Mouse (Mus musculus) kidney, postnatal 0 days (tissue): ENCODE measurements at regions not wholly inside any gene's neighbourhood (a gene's known extent, or its start where the extent isn't known, plus 50 kb on each side); places are given as distances from the start of the nearest gene placed in this dataset.
A peak's percentile ranks its signal among the peaks of the same experiment; 100 is the strongest.

Experiments used
- ATAC-seq: fragments of 200-750 bp; cut with Nextera tagmentation; replicated peaks from 2 replicates; pipeline ENCODE4 v1.8.0; 2017; ENCODE audit warnings: low read depth, moderate number of reproducible peaks, moderate TSS enrichment, moderate library complexity; ENCODE audit not compliant: low FRiP score
- DNase-seq: peaks from one replicate; pipeline ENCODE4 v3.0.0-alpha.2; 2016; ENCODE audit warnings: low spot score
- H3K27ac ChIP-seq: fragments of 300-500 bp; sonication (generic); 2 replicates; pipeline ENCODE4 v1.5.1; 2014; ENCODE audit warnings: mild to moderate bottlenecking
- H3K27me3 ChIP-seq: fragments of 300-500 bp; sonication (generic); 2 replicates; pipeline ENCODE4 v1.6.1; 2014; ENCODE audit warnings: low read length, mixed read lengths; ENCODE audit not compliant: insufficient read depth
- H3K36me3 ChIP-seq: fragments of 300-500 bp; sonication (generic); 2 replicates; pipeline ENCODE4 v1.6.1; 2014; ENCODE audit warnings: low read length, mixed read lengths; ENCODE audit not compliant: insufficient read depth
- H3K4me1 ChIP-seq: fragments of 300-500 bp; sonication (generic); replicated peaks from 2 replicates; pipeline ENCODE4 v1.6.1; 2014; ENCODE audit warnings: antibody characterized with exemption, low read length, mixed read lengths; ENCODE audit not compliant: insufficient read depth
- H3K4me2 ChIP-seq: fragments of 300-500 bp; sonication (generic); 2 replicates; pipeline ENCODE4 v1.6.1; 2014; ENCODE audit warnings: mild to moderate bottlenecking, low read length, moderate library complexity, mixed read lengths
- H3K4me3 ChIP-seq: fragments of 300-500 bp; sonication (generic); replicated peaks from 2 replicates; pipeline ENCODE4 v1.5.1; 2014; ENCODE audit warnings: low read depth, low read length
- H3K9ac ChIP-seq: fragments of 300-500 bp; sonication (generic); 2 replicates; pipeline ENCODE4 v1.6.1; 2014; ENCODE audit warnings: low read depth, low read length
- H3K9me3 ChIP-seq: fragments of 300-500 bp; sonication (generic); replicated peaks from 2 replicates; pipeline ENCODE4 v1.6.1; 2016; ENCODE audit warnings: low read length, inconsistent platforms, mixed read lengths
- CTCF ChIP-seq: IDR thresholded peaks from 2 replicates; pipeline ENCODE4 v1.5.1; 2016; ENCODE audit warnings: antibody characterized with exemption, low read depth, mild to moderate bottlenecking, moderate library complexity
- whole genome bisulfite sequencing: fragments of 180-500 bp; shearing (Covaris S2); extraction: QIAGEN DNeasy Blood & Tissue Kit; methylation state at CpG from one replicate; pipeline ENCODE4 v1.1.7; 2014; 5-methylcytosine and 5-hydroxymethylcytosine counted together

DNA sequence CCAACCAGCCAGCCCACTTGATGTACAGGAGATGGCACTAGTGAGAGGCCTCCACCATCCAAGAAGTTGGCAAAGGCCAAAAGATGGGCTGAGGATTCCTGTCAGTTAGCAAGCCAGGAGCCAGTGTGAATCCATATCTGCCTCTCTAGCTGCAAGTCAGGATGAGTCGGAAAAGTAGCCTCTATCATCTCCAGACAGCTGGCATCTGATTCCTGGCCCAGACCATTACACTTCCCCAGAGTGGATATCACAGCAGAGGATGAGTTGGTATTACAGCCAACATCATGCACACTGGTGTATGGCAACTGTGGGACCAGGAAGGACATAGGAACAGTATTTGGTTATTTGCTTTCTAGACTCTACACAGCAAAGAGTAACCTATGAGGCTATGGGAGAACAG lies 77.5 kb downstream of the Ackr3 start:
- H3K9ac ChIP-seq, result no peak overlapping the region
- H3K27ac ChIP-seq, result no peak overlapping the region
- H3K4me3 ChIP-seq, result no peak overlapping the region
- no peaks in the 10 kb centered on the region for H3K36me3 ChIP-seq
- no peak for DNase-seq
- ATAC-seq, result no peak
- H3K4me1 ChIP-seq, result no peaks in the 10 kb centered on the region; the same call in 1 of the 2 replicates
- no peaks in the 10 kb centered on the region for H3K9me3 ChIP-seq
- H3K27me3 ChIP-seq, result no peaks in the 10 kb centered on the region
- WGBS, result 97% methylated on average over 1 of the region's 1 CpGs
- no peak for TF ChIP-seq CTCF
- H3K4me2 ChIP-seq, result no peak overlapping the region

DNA sequence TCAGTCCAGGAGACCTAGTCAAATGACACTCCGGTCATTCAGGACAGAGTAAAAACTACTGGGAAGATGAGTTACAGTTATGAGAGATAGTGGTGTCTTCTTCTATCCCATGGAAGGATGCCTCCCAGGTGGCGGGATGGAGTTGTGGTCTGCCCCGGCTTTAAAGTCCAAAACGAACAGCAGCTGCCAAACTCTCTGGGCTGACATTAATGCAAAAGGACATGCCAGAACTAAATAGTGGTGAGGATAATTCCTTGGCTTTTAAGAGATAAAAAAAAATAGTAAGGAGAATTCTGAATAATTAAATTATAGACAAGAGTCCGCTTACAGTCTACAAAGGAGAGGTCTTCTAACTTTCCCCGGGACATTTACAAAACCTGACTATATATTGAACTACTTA lies 78.2 kb downstream of the Ackr3 start:
- TF ChIP-seq CTCF, result no peak
- Histone ChIP-seq H3K4me1 (no peaks in the 10 kb centered on the region; the same call in 1 of the 2 replicates), H3K36me3 (no peaks in the 10 kb centered on the region), H3K9ac (no peak overlapping the region), H3K27me3 (no peaks in the 10 kb centered on the region), H3K4me2 (no peak overlapping the region), H3K9me3 (no peaks in the 10 kb centered on the region), H3K4me3 (no peak overlapping the region), H3K27ac (no peak overlapping the region)
- ATAC-seq (no peak), DNase-seq (no peak)
- 78% methylated on average over 6 of the region's 6 CpGs for WGBS

DNA sequence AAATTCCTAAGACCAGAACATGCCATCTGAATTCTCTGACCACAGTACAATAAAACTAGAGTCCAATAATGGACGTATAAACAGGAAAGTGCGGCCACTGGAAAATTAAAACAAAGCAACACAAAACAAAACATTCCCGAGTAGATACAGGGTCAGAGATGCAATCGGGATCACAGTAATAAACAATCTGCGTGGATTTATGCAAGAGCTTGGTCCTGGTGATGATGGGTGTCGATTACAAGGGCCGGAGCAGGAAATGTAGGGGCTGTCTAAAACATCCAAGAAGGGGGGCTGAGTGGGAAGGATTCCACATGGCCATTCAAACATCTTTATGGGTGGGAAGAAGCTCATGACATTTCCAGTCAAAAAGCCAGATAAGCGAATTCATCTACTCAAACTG lies 78.6 kb downstream of the Ackr3 start:
- no peak overlapping the region for H3K4me3 ChIP-seq
- H3K9me3 ChIP-seq, result no peaks in the 10 kb centered on the region
- H3K27me3 ChIP-seq, result no peaks in the 10 kb centered on the region
- ATAC-seq, result no peak
- H3K4me2 ChIP-seq, result no peak overlapping the region
- H3K27ac ChIP-seq, result no peak overlapping the region
- H3K9ac ChIP-seq, result no peak overlapping the region
- H3K4me1 ChIP-seq, result no peaks in the 10 kb centered on the region; the same call in 1 of the 2 replicates
- TF ChIP-seq CTCF, result no peak
- H3K36me3 ChIP-seq, result no peaks in the 10 kb centered on the region
- WGBS, result 38% methylated on average over 8 of the region's 8 CpGs
- DNase-seq, result peak; percentile 51

DNA sequence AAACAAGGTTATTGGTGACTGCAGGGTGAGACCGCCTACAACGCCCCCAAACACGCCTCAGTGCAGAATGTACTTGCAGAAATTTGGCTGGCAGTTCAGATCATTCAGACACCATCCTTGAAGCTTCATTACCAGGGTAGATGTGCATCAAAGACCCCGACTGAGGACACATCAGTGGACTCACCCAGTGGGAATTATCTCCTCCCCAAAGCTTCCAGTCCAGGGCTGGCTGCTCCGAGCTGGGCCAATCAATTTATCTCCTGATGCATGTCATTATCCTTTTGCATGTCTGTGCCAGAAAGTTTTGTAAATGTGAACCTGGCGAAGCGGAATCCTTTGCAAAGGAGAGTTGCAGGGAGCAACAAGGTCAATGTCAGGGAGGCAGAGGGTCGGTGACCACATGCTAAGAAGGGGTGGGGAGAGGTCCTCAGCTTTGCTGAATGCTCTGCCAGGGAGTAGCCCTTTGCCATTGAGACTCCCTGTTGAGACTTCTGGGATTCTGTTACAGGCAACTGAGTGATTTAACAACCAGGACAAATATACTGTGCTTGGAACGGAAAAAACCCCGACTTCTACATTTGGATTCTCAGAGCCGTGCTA lies 79.5 kb downstream of the Ackr3 start:
- no peak for TF ChIP-seq CTCF
- Histone ChIP-seq H3K27me3 (no peaks in the 10 kb centered on the region), H3K4me1 (no peaks in the 10 kb centered on the region; the same call in 1 of the 2 replicates), H3K9ac (no peak overlapping the region), H3K9me3 (no peaks in the 10 kb centered on the region), H3K4me2 (no peak overlapping the region), H3K36me3 (no peaks in the 10 kb centered on the region), H3K27ac (no peak overlapping the region), H3K4me3 (no peak overlapping the region)
- 29% methylated on average over 11 of the region's 11 CpGs for WGBS
- peak; percentile 64 for DNase-seq
- no peak for ATAC-seq

DNA sequence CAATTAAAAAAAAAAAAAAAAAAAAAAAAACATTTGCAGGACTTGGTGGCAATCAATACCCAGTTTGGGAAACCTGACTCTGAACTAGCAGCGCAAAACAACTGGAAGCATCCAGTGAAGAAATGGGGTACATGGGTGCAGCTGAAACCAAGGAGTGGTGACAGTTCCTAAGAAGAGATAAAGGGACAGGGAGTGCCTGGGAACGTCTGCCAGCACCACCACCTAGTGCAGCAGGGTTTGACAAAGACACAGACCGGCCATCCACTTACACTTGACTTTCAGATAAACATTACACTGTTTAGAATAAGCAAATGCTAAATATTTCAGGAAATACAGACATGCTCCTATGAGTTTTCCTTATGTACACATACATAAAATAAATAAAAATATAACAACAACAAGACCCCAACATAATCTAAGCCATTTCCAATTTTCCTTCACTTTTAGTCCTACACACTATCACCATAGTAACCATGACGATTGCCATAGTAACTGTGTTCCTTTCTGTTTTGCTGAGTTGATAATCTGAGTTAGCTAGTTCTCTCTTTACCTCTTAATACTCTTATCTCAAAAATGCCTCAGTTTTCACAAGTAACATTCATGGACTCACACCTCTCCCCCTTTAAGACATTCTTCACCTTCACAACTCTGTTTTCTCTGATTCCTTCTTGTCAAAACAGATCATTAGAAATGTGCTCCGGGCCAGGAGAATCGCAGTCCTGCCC lies 80.3 kb downstream of the Ackr3 start:
- no peaks in the 10 kb centered on the region for H3K36me3 ChIP-seq

DNA sequence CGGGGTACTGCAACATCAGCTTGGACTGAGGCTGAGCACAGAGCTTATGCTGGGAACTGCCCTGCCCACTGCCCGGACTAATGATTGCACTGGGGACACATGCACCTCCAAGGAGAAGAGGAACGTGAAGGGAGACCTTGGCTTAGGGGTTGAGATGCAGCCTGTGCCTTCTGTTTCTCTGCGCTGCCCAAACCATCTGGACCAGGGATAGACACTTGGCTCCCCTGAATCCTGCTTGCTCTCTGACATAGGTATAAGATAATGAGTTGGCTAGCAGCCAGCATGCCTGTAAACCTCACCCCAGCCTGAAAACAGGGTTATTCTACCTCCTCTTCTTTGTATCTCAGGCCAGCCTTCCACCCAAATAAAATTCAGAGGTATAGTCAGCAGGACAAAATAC lies 81.5 kb downstream of the Ackr3 start:
- TF ChIP-seq CTCF, result no peak
- WGBS, result 81% methylated on average over 4 of the region's 4 CpGs
- Histone ChIP-seq H3K36me3 (no peaks in the 10 kb centered on the region), H3K9ac (no peak overlapping the region), H3K4me1 (peaks cover 12% of the 10 kb centered on the region; the same call in 1 of the 2 replicates), H3K4me2 (no peak overlapping the region), H3K9me3 (no peaks in the 10 kb centered on the region), H3K4me3 (no peak overlapping the region), H3K27ac (no peak overlapping the region), H3K27me3 (no peaks in the 10 kb centered on the region)
- no peak for ATAC-seq
- DNase-seq, result no peak

More for the DNA sequence above, 80.3 kb downstream of the Ackr3 start:
- no peak overlapping the region for H3K9ac ChIP-seq
- H3K4me1 ChIP-seq, result peaks cover under 1% of the 10 kb centered on the region; the same call in 1 of the 2 replicates
- DNase-seq, result no peak
- no peaks in the 10 kb centered on the region for H3K27me3 ChIP-seq
- no peaks in the 10 kb centered on the region for H3K9me3 ChIP-seq
- H3K4me3 ChIP-seq, result no peak overlapping the region
- no peak for ATAC-seq
- no peak overlapping the region for H3K4me2 ChIP-seq
- TF ChIP-seq CTCF, result no peak
- no peak overlapping the region for H3K27ac ChIP-seq
- 67% methylated on average over 6 of the region's 6 CpGs for WGBS
